Mouse (Mus musculus) splenic B cell, adult 2 months (primary cell): ENCODE data around the gene Akt1s1.

Experiments
- DNase-seq: peaks from one replicate; pipeline ENCODE4 v3.0.0-alpha.2; 2011; ENCODE audit warnings: low read depth, low spot score
- H3K27me3 ChIP-seq: 2 replicates; pipeline ENCODE4 v1.6.1; 2012; ENCODE audit warnings: mild to moderate bottlenecking, low read length, moderate library complexity, mixed read lengths; ENCODE audit not compliant: control insufficient read depth, poor library complexity, insufficient read depth, severe bottlenecking
- H3K36me3 ChIP-seq: 2 replicates; pipeline ENCODE4 v1.6.1; 2012; ENCODE audit warnings: mild to moderate bottlenecking, low read length, moderate library complexity, mixed read lengths; ENCODE audit not compliant: control insufficient read depth, poor library complexity, insufficient read depth, severe bottlenecking

Gene Akt1s1

GRCm38 (mm10) chr7:44854356-44855031 is 5.7 kb downstream of the Akt1s1 start:
- H3K27me3 ChIP-seq: no peaks in the 10 kb centered on the region
- DNase-seq: peak; percentile 72
- H3K36me3 ChIP-seq: no peaks in the 10 kb centered on the region

- no peak for DNase-seq
- Histone ChIP-seq H3K27me3 (no peaks in the 10 kb centered on the region), H3K36me3 (no peaks in the 10 kb centered on the region)
Measured at GRCm38 (mm10) chr7:44855036-44855435, 6.2 kb downstream of the Akt1s1 start.

GRCm38 (mm10) chr7:44856265-44856916 is 7.6 kb downstream of the Akt1s1 start:
- no peaks in the 10 kb centered on the region for H3K36me3 ChIP-seq
- H3K27me3 ChIP-seq: no peaks in the 10 kb centered on the region
- no peak for DNase-seq

GRCm38 (mm10) chr7:44857042-44857552 is 8.3 kb downstream of the Akt1s1 start, which contains the start of gene Pnkp:
Pnkp (plus strand) TSS chr7:44857139.
- Histone ChIP-seq H3K36me3 (no peaks in the 10 kb centered on the region), H3K27me3 (no peaks in the 10 kb centered on the region)
- peak; percentile 84 for DNase-seq

- peak; percentile 63 for DNase-seq
- no peaks in the 10 kb centered on the region for H3K27me3 ChIP-seq
- no peaks in the 10 kb centered on the region for H3K36me3 ChIP-seq
Measured at GRCm38 (mm10) chr7:44857905-44858304, 9.1 kb downstream of the Akt1s1 start.

- no peak for DNase-seq
- H3K27me3 ChIP-seq: no peaks in the 10 kb centered on the region
Measured at GRCm38 (mm10) chr7:44859896-44860295, 11.1 kb downstream of the Akt1s1 start.

GRCm38 (mm10) chr7:44860576-44861428 is 12.0 kb downstream of the Akt1s1 start:
- peak; percentile 78 for DNase-seq
- no peaks in the 10 kb centered on the region for H3K27me3 ChIP-seq
- no peaks in the 10 kb centered on the region for H3K36me3 ChIP-seq

More at GRCm38 (mm10) chr7:44859896-44860295, 11.1 kb downstream of the Akt1s1 start:
- H3K36me3 ChIP-seq: no peaks in the 10 kb centered on the region

GRCm38 (mm10) chr7:44861429-44861816 is 12.6 kb downstream of the Akt1s1 start:
- no peaks in the 10 kb centered on the region for H3K27me3 ChIP-seq
- no peaks in the 10 kb centered on the region for H3K36me3 ChIP-seq
- no peak for DNase-seq

GRCm38 (mm10) chr7:44862434-44862833 is 13.6 kb downstream of the Akt1s1 start:
- no peaks in the 10 kb centered on the region for H3K27me3 ChIP-seq
- H3K36me3 ChIP-seq: no peaks in the 10 kb centered on the region
- DNase-seq: no peak

- no peak for DNase-seq
- Histone ChIP-seq H3K36me3 (no peaks in the 10 kb centered on the region), H3K27me3 (no peaks in the 10 kb centered on the region)
Measured at GRCm38 (mm10) chr7:44863210-44863609, 14.4 kb downstream of the Akt1s1 start.

- Histone ChIP-seq H3K36me3 (no peaks in the 10 kb centered on the region), H3K27me3 (no peaks in the 10 kb centered on the region)
- no peak for DNase-seq
Measured at GRCm38 (mm10) chr7:44863982-44864494, 15.2 kb downstream of the Akt1s1 start.

- Histone ChIP-seq H3K36me3 (no peaks in the 10 kb centered on the region), H3K27me3 (no peaks in the 10 kb centered on the region)
- no peak for DNase-seq
Measured at GRCm38 (mm10) chr7:44864595-44865542, 16.1 kb downstream of the Akt1s1 start.

GRCm38 (mm10) chr7:44866276-44867009 is 17.7 kb downstream of the Akt1s1 start:
- no peaks in the 10 kb centered on the region for H3K27me3 ChIP-seq
- no peaks in the 10 kb centered on the region for H3K36me3 ChIP-seq
- DNase-seq: peak; percentile 41
